Mouse (Mus musculus): ENCODE results near the gene Crygc.

- no peak for TF ChIP-seq CTCF (IDR thresholded peaks at IDR 0.05; ENCODE audit: extremely low read depth, insufficient read depth, insufficient read length, insufficient replicate concordance)
- no peak for TF ChIP-seq POLR2A (IDR thresholded peaks at IDR 0.05; ENCODE audit: low read depth, low read length)
Measured at GRCm38 (mm10) chr1:65035513-65035912, 38.0 kb downstream of the Crygc start.

Measured in spleen, adult 2 months (tissue).